Mouse (Mus musculus) MEL (cell line): Measurements from ENCODE around the gene Rcl1.

Experiments used
- CHD1 ChIP-seq: IDR thresholded peaks from 2 replicates; pipeline ENCODE4 v1.6.1; 2012; ENCODE audit warnings: low read depth, mild to moderate bottlenecking, inconsistent platforms, low read length, improper control_type of control experiment
- CHD2 ChIP-seq: IDR thresholded peaks from 2 replicates; pipeline ENCODE4 v1.6.1; 2011; ENCODE audit warnings: low read length, improper control_type of control experiment
- CTCF ChIP-seq, 3 experiments: IDR thresholded peaks in 2 of 3; conservative IDR thresholded peaks in 1 of 3; 2 replicates each; pipeline ENCODE4 v1.5.1; 2011 to 2012; ENCODE audit warnings: low read length in 3 of 3, low read depth in 2 of 3, mild to moderate bottlenecking in 2 of 3, improper control_type of control experiment in 1 of 3, inconsistent platforms in 1 of 3, mixed read lengths in 1 of 3, moderate library complexity in 1 of 3; ENCODE audit not compliant: control insufficient read depth in 1 of 3, insufficient read depth in 1 of 3, poor library complexity in 1 of 3, severe bottlenecking in 1 of 3
- GATA1 ChIP-seq: IDR thresholded peaks from 2 replicates; pipeline ENCODE4 v1.6.1; 2011; ENCODE audit warnings: low read depth, low read length, improper control_type of control experiment
- MAX ChIP-seq: IDR thresholded peaks from 2 replicates; pipeline ENCODE4 v1.6.1; 2011; ENCODE audit warnings: low read length, improper control_type of control experiment
- MXI1 ChIP-seq: IDR thresholded peaks from 2 replicates; pipeline ENCODE4 v1.6.1; 2011; ENCODE audit warnings: mild to moderate bottlenecking, low read depth, low read length, improper control_type of control experiment
- POLR2A ChIP-seq, 2 experiments: IDR thresholded peaks; 2 replicates each; pipeline ENCODE4 v1.6.1; 2011 to 2012; ENCODE audit warnings: low read length in 2 of 2, mild to moderate bottlenecking in 2 of 2, control low read depth in 1 of 2, improper control_type of control experiment in 1 of 2, low read depth in 1 of 2, moderate library complexity in 1 of 2; ENCODE audit not compliant: control insufficient read depth in 1 of 2, insufficient read depth in 1 of 2, poor library complexity in 1 of 2
- POLR2AphosphoS5 ChIP-seq: IDR thresholded peaks from 2 replicates; pipeline ENCODE4 v1.6.1; 2012; ENCODE audit warnings: low read depth, borderline replicate concordance, mild to moderate bottlenecking, inconsistent platforms, low read length, moderate library complexity, mixed read lengths
- TAL1 ChIP-seq: IDR thresholded peaks from 2 replicates; pipeline ENCODE4 v1.6.1; 2012; ENCODE audit warnings: mild to moderate bottlenecking, inconsistent platforms, low read length, moderate library complexity, mixed read lengths
- TBP ChIP-seq: IDR thresholded peaks from 2 replicates; pipeline ENCODE4 v1.8.0; 2011; ENCODE audit warnings: low read depth, low read length, improper control_type of control experiment
- ZC3H11A ChIP-seq: IDR thresholded peaks from 2 replicates; pipeline ENCODE4 v1.6.1; 2012; ENCODE audit warnings: low read depth, mild to moderate bottlenecking, inconsistent platforms, low read length, improper control_type of control experiment
- ZMIZ1 ChIP-seq: IDR thresholded peaks from 2 replicates; pipeline ENCODE4 v1.6.1; 2012; ENCODE audit warnings: low read depth, mild to moderate bottlenecking, inconsistent platforms, low read length, improper control_type of control experiment, moderate library complexity
- ZNF384 ChIP-seq: IDR thresholded peaks from 2 replicates; pipeline ENCODE4 v1.6.1; 2012; ENCODE audit warnings: low read depth, mild to moderate bottlenecking, inconsistent platforms, low read length, improper control_type of control experiment

DNA sequence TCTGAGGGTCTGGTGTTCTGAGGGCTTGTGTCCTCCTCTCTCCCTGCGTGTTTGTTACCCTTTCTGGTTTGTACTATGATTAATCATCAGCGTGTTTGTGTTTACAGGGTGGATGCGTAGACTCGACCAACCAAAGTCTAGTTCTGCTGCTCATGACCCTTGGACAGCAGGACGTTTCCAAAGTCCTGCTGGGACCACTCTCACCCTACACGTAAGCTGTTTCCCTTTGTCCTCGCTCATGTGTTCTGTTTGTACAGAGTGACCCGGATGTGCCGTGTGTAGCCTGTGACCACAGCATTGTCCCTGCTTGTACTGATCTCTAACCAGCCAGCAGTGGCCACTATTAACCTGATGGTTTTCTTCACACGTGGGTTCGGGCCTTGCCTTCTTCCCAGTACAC, 33.1 kb downstream of the Rcl1 start:
- no peak for TF ChIP-seq POLR2AphosphoS5
- no peak for TF ChIP-seq TBP
- TF ChIP-seq POLR2A (IDR thresholded peaks at IDR 0.05; ENCODE audit: control insufficient read depth in 1 of 2, insufficient read depth in 1 of 2, low read depth in 1 of 2, low read length in 2 of 2, poor library complexity in 1 of 2), result no peak
- no peak for TF ChIP-seq ZMIZ1
- no peak for TF ChIP-seq ZC3H11A
- no peak for TF ChIP-seq TAL1
- no peak for TF ChIP-seq CTCF (IDR thresholded peaks at IDR 0.05 in 2 of 3, conservative IDR thresholded peaks at IDR 0.05 in 1 of 3; ENCODE audit: control insufficient read depth in 1 of 3, insufficient read depth in 1 of 3, low read depth in 2 of 3, low read length in 3 of 3, poor library complexity in 1 of 3, severe bottlenecking in 1 of 3)
- no peak for TF ChIP-seq MAX
- no peak for TF ChIP-seq CHD1
- TF ChIP-seq MXI1, result no peak
- no peak for TF ChIP-seq GATA1
- TF ChIP-seq CHD2, result no peak
- no peak for TF ChIP-seq ZNF384
